Mouse (Mus musculus) liver, embryonic 16.5 days (tissue): ENCODE results near the gene Arpc1b. TPM values are rescaled to one million over a fixed set of nuclear protein-coding genes. Genes with fewer than 3 reads are reported as not detected.

Source experiments
- ATAC-seq: fragments of 200-750 bp; cut with Nextera tagmentation; 2 replicates; pipeline ENCODE4 v1.8.0; 2017; ENCODE audit warnings: low read depth, mild to moderate bottlenecking, moderate number of reproducible peaks, moderate library complexity
- H3K27ac ChIP-seq: fragments of 300-500 bp; sonication (generic); 2 replicates; pipeline ENCODE4 v1.5.1; 2014; ENCODE audit warnings: mild to moderate bottlenecking, low read length
- H3K27me3 ChIP-seq: fragments of 300-500 bp; sonication (generic); 2 replicates; pipeline ENCODE4 v1.6.1; 2014; ENCODE audit warnings: low read depth, low read length, mixed read lengths; ENCODE audit not compliant: control insufficient read depth, insufficient read depth
- H3K36me3 ChIP-seq: fragments of 300-500 bp; sonication (generic); 2 replicates; pipeline ENCODE4 v1.6.1; 2014; ENCODE audit warnings: mild to moderate bottlenecking; ENCODE audit not compliant: control insufficient read depth, insufficient read depth
- H3K4me1 ChIP-seq: fragments of 300-500 bp; sonication (generic); 2 replicates; pipeline ENCODE4 v1.6.1; 2014; ENCODE audit warnings: low read depth, low read length, mixed read lengths; ENCODE audit not compliant: control insufficient read depth
- H3K4me2 ChIP-seq: fragments of 300-500 bp; sonication (generic); 2 replicates; pipeline ENCODE4 v1.6.1; 2014; ENCODE audit warnings: low read depth, low read length, mixed read lengths
- H3K4me3 ChIP-seq: fragments of 300-500 bp; sonication (generic); 2 replicates; pipeline ENCODE4 v1.5.1; 2014; ENCODE audit warnings: low read depth, mild to moderate bottlenecking, low read length
- H3K9ac ChIP-seq: fragments of 300-500 bp; sonication (generic); 2 replicates; pipeline ENCODE4 v1.6.1; 2014; ENCODE audit warnings: low read depth, low read length
- H3K9me3 ChIP-seq: fragments of 300-500 bp; sonication (generic); replicated peaks from 2 replicates; pipeline ENCODE4 v1.6.1; 2016; ENCODE audit warnings: low read length; ENCODE audit not compliant: control insufficient read depth
- WGBS: fragments of 180-500 bp; shearing (Covaris S2); extraction: QIAGEN DNeasy Blood & Tissue Kit; methylation state at CpG from one replicate; pipeline ENCODE4 v1.1.7; 2014; ENCODE audit not compliant: insufficient replicate concordance; 5-methylcytosine and 5-hydroxymethylcytosine counted together
- polyA plus RNA-seq: library from polyadenylated mRNA; unstranded; fragments of >200 nt; fragmentation: Nextera tagmentation; extraction: Ambion mirVana; gene quantifications from 2 replicates; pipeline ENCODE4 v1.2.1, GENCODE M21; 2015

Gene Arpc1b
- polyA plus RNA-seq, 1 experiment from 2014 or later = 166 TPM

DNA sequence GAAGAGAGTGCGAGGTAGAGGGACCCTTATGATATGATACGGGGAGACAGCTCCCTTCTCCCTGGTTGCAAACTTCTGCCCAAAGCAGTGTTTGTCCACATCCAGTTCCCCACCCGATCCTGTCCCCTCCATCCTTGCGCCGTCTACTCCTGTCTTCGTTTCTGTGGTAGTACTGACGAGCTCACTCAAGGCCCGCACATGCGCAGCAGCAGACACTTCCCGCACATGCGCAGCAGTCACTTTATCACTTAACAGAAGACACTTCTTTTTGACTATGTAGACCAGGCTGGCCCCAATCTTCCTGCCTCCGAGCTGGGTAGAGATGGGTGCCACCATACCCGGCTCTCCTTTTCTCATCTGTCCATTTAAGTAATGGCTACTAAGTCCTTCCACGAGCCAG lies 47.3 kb downstream of the Arpc1b start:
- Histone ChIP-seq H3K27ac (no peak overlapping the region), H3K4me1 (peaks cover 9% of the 10 kb centered on the region), H3K9me3 (no peaks in the 10 kb centered on the region), H3K36me3 (peaks cover 26% of the 10 kb centered on the region), H3K9ac (no peak overlapping the region), H3K27me3 (no peaks in the 10 kb centered on the region), H3K4me2 (no peak overlapping the region), H3K4me3 (no peak overlapping the region)
- 83% methylated on average over 14 of the region's 14 CpGs for WGBS
- no peak for ATAC-seq

- ATAC-seq = no peak
- peaks cover 13% of the 10 kb centered on the region for H3K36me3 ChIP-seq
- no peak overlapping the region for H3K9ac ChIP-seq
- no peaks in the 10 kb centered on the region for H3K9me3 ChIP-seq
- no peak overlapping the region for H3K4me3 ChIP-seq
- H3K4me2 ChIP-seq = no peak overlapping the region
- no peaks in the 10 kb centered on the region for H3K27me3 ChIP-seq
- no peak overlapping the region for H3K27ac ChIP-seq
- 64% methylated on average over 3 of the region's 3 CpGs for WGBS
- peaks cover 19% of the 10 kb centered on the region for H3K4me1 ChIP-seq
These were observed 50.7 kb downstream of the Arpc1b start for GRCm38 (mm10) chr5:145164710-145165109.

DNA sequence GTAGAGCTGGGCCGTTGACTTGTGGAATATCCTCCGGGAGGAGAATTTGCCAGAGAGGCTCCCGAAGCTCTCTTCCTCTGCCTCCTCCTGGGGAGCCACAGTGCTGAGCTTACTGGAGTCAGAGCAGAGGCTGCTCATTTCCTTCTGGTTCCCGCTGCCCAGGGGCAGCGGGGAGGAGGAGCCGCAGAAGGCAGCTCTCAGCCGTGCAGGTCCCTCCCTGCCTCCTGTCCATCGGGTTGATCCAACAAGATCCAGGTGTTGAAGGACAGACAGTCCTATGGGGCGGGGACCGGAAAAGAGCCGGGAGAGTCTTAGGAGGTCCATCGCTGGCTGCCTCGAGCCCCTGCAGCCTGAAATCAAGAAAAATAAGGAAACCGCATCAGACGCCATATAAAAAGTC lies 51.2 kb downstream of the Arpc1b start:
- no peak for ATAC-seq
- no peaks in the 10 kb centered on the region for H3K9me3 ChIP-seq
- no peak overlapping the region for H3K9ac ChIP-seq
- H3K4me1 ChIP-seq = peaks cover 19% of the 10 kb centered on the region
- H3K4me3 ChIP-seq = no peak overlapping the region
- WGBS = 81% methylated on average over 15 of the region's 15 CpGs
- peaks cover 13% of the 10 kb centered on the region for H3K36me3 ChIP-seq
- no peaks in the 10 kb centered on the region for H3K27me3 ChIP-seq
- no peak overlapping the region for H3K27ac ChIP-seq
- H3K4me2 ChIP-seq = no peak overlapping the region

GRCm38 (mm10) chr5:145166536-145167305 lies 52.7 kb downstream of the Arpc1b start, which contains the start of the genes Ptcd1 and Cpsf4:
Ptcd1 (minus strand) TSS chr5:145167108.
Cpsf4 (plus strand) TSS chr5:145167213.
- peaks cover 16% of the 10 kb centered on the region for H3K36me3 ChIP-seq
- peak; percentile 95 for ATAC-seq
- no peaks in the 10 kb centered on the region for H3K9me3 ChIP-seq
- H3K4me1 ChIP-seq = peaks cover 19% of the 10 kb centered on the region
- peak within 1 kb of the TSS; percentile 98 for H3K4me3 ChIP-seq
- peak within 1 kb of the TSS; percentile 99 for H3K9ac ChIP-seq
- peak within 1 kb of the TSS; percentile 84 for H3K4me2 ChIP-seq
- H3K27ac ChIP-seq = peak within 1 kb of the TSS; percentile 82
- no peaks in the 10 kb centered on the region for H3K27me3 ChIP-seq
- under 1% methylated on average over 47 of the region's 51 CpGs for WGBS

- H3K27ac ChIP-seq = peak overlapping the region; percentile 82
- peak overlapping the region; percentile 98 for H3K4me3 ChIP-seq
- peak; percentile 6 for ATAC-seq
- under 1% methylated on average over 28 of the region's 28 CpGs for WGBS
- no peaks in the 10 kb centered on the region for H3K9me3 ChIP-seq
- H3K36me3 ChIP-seq = peaks cover 21% of the 10 kb centered on the region
- peak overlapping the region; percentile 84 for H3K4me2 ChIP-seq
- peak overlapping the region; percentile 99 for H3K9ac ChIP-seq
- peaks cover 19% of the 10 kb centered on the region for H3K4me1 ChIP-seq
- no peaks in the 10 kb centered on the region for H3K27me3 ChIP-seq
These were observed 53.3 kb downstream of the Arpc1b start for GRCm38 (mm10) chr5:145167306-145167661.

- Histone ChIP-seq H3K36me3 (peaks cover 76% of the 10 kb centered on the region), H3K9ac (no peak overlapping the region)
These were observed 64.5 kb downstream of the Arpc1b start for GRCm38 (mm10) chr5:145178461-145178980.

More at GRCm38 (mm10) chr5:145178461-145178980, 64.5 kb downstream of the Arpc1b start:
- WGBS = 69% methylated on average over 18 of the region's 18 CpGs
- 0 out of 2 replicates have a peak overlapping the region, but pooled peaks have one; percentile 9 for H3K4me3 ChIP-seq
- H3K27me3 ChIP-seq = no peaks in the 10 kb centered on the region
- peak; percentile 14 for ATAC-seq
- peak overlapping the region; percentile 7; the same call in 1 of the 2 replicates for H3K4me2 ChIP-seq
- H3K9me3 ChIP-seq = no peaks in the 10 kb centered on the region
- H3K27ac ChIP-seq = peak overlapping the region; percentile 31; the same call in 1 of the 2 replicates
- H3K4me1 ChIP-seq = no peaks in the 10 kb centered on the region

Other genes starting within 250 kb of the Arpc1b start
- gene Smurf1, start 148.4 kb upstream of the Arpc1b start, polyA plus RNA-seq = 1.1 and 1.4 TPM in 2 replicates
- not detected in 2 replicates for gene Gm4871, start 81.5 kb upstream of the Arpc1b start, polyA plus RNA-seq
- not detected in 2 replicates for gene 1700018F24Rik, start 71.2 kb upstream of the Arpc1b start, polyA plus RNA-seq
- gene Arpc1a, start 30.4 kb upstream of the Arpc1b start, polyA plus RNA-seq = 52.2 and 52.3 TPM in 2 replicates
- 0.14 and 0.17 TPM in 2 replicates for gene Kpna7, start 30.2 kb upstream of the Arpc1b start, polyA plus RNA-seq
- 33.6 and 36.3 TPM in 2 replicates for gene Pdap1, start 26.0 kb downstream of the Arpc1b start, polyA plus RNA-seq
- 111 and 125 TPM in 2 replicates for gene Bud31, start 26.1 kb downstream of the Arpc1b start, polyA plus RNA-seq
- 7.3 and 7.8 TPM in 2 replicates for gene Ptcd1, start 52.9 kb downstream of the Arpc1b start, polyA plus RNA-seq
- 22.7 and 24.0 TPM in 2 replicates for gene Cpsf4, start 53.0 kb downstream of the Arpc1b start, polyA plus RNA-seq
- gene Atp5j2, start 77.8 kb downstream of the Arpc1b start, polyA plus RNA-seq = 454 and 484 TPM in 2 replicates
- gene Zkscan14, start 87.7 kb downstream of the Arpc1b start, polyA plus RNA-seq = 6.9 and 7.9 TPM in 2 replicates
- gene Zkscan5, start 90.3 kb downstream of the Arpc1b start, polyA plus RNA-seq = 3.8 and 4.3 TPM in 2 replicates
- 18.8 and 19.3 TPM in 2 replicates for gene Zfp655, start 117.5 kb downstream of the Arpc1b start, polyA plus RNA-seq
- 0.14 and 0.22 TPM in 2 replicates for gene Zscan25, start 166.3 kb downstream of the Arpc1b start, polyA plus RNA-seq
- 0.12 and 0.13 TPM in 2 replicates for gene Cyp3a57, start 231.1 kb downstream of the Arpc1b start, polyA plus RNA-seq